Mouse (Mus musculus) adipocyte (in vitro differentiated cells): ENCODE data around the gene Prpf40a.

Experiments used
- DNase-seq: peaks from one replicate; pipeline ENCODE4 v3.0.0-alpha.2; 2016; ENCODE audit warnings: low spot score

Gene Prpf40a

GRCm38 (mm10) chr2:53190684-53191511 lies at the start of gene Prpf40a:
Prpf40a (minus strand) TSS chr2:53191284.
- DNase-seq, result peak; percentile 99

- no peak for DNase-seq
Measured at GRCm38 (mm10) chr2:53222242-53222641, 31.2 kb upstream of the Prpf40a start.

- no peak for DNase-seq
Measured at GRCm38 (mm10) chr2:53213493-53213892, 22.4 kb upstream of the Prpf40a start.

- DNase-seq, result no peak
Measured at GRCm38 (mm10) chr2:53206749-53207148, 15.7 kb upstream of the Prpf40a start.

- peak; percentile 59 for DNase-seq
Measured at GRCm38 (mm10) chr2:53204373-53205274, 13.5 kb upstream of the Prpf40a start.

GRCm38 (mm10) chr2:53200164-53200885 lies 9.2 kb upstream of the Prpf40a start:
- DNase-seq, result no peak

GRCm38 (mm10) chr2:53199203-53199602 lies 8.1 kb upstream of the Prpf40a start:
- DNase-seq, result no peak

GRCm38 (mm10) chr2:53196431-53196830 lies 5.3 kb upstream of the Prpf40a start:
- no peak for DNase-seq

GRCm38 (mm10) chr2:53192386-53192785 lies 1.3 kb upstream of the Prpf40a start:
- DNase-seq, result peak; percentile 52

GRCm38 (mm10) chr2:53191523-53192220 lies 588 bp upstream of the Prpf40a start, which contains the start of gene Arl6ip6:
Arl6ip6 (plus strand) TSS chr2:53191726.
- DNase-seq, result peak; percentile 96

GRCm38 (mm10) chr2:53189811-53190210 lies 1.3 kb downstream of the Prpf40a start:
- peak; percentile 44 for DNase-seq

GRCm38 (mm10) chr2:53179876-53180275 lies 11.2 kb downstream of the Prpf40a start:
- no peak for DNase-seq

GRCm38 (mm10) chr2:53178966-53179365 lies 12.1 kb downstream of the Prpf40a start:
- no peak for DNase-seq

GRCm38 (mm10) chr2:53173966-53174365 lies 17.1 kb downstream of the Prpf40a start:
- no peak for DNase-seq

- DNase-seq, result no peak
Measured at GRCm38 (mm10) chr2:53146852-53147251, 44.2 kb downstream of the Prpf40a start.

- DNase-seq, result no peak
Measured at GRCm38 (mm10) chr2:53131567-53131966, 59.5 kb downstream of the Prpf40a start.

- no peak for DNase-seq
Measured at GRCm38 (mm10) chr2:53129070-53129469, 62.0 kb downstream of the Prpf40a start.

- peak; percentile 36 for DNase-seq
Measured at GRCm38 (mm10) chr2:53125998-53126397, 65.1 kb downstream of the Prpf40a start.

GRCm38 (mm10) chr2:53121797-53122196 lies 69.3 kb downstream of the Prpf40a start:
- DNase-seq, result peak; percentile 73

- DNase-seq, result no peak
Measured at GRCm38 (mm10) chr2:53108547-53108946, 82.5 kb downstream of the Prpf40a start.

- DNase-seq, result no peak
Measured at GRCm38 (mm10) chr2:53106472-53106871, 84.6 kb downstream of the Prpf40a start.
